Mouse (Mus musculus): ENCODE data around the gene Ttc41. TPM values are rescaled to one million over a fixed set of nuclear protein-coding genes. Genes with fewer than 3 reads are reported as not detected.
A peak's percentile ranks its signal among the peaks of the same experiment; 100 is the strongest.

Gene Ttc41
- total RNA-seq, 2 experiments from 2014 or later, result 1.4 to 1.5 TPM

- peak; percentile 81 for DNase-seq
These were observed 120.4 kb downstream of the Ttc41 start for GRCm38 (mm10) chr10:86825871-86826522.

Small RNA genes within 50 kb of the gene (microRNA-seq; reads per million reads assigned to microRNA genes)
- gene Gm25745 (ENCODE audit: borderline replicate concordance in 2 of 2), result 0.26 to 2.2 reads per million in 2 experiments

Other genes with a start within 250 kb of the Ttc41 start
- gene Syn3, start 206.9 kb upstream of the Ttc41 start, total RNA-seq (2021), result under 1 TPM; 0.23 to 0.43 TPM
- gene Hsp90b1, start 302 bp upstream of the Ttc41 start, total RNA-seq (2021), result 100 to 1,000 TPM; 113 to 140 TPM
- 10 to 100 TPM; 12.4 to 14.0 TPM for gene Gm49358, start 58.2 kb downstream of the Ttc41 start, total RNA-seq (2021)
- 10 to 100 TPM; 30.0 to 38.2 TPM for gene Nt5dc3, start 73.2 kb downstream of the Ttc41 start, total RNA-seq (2021)

Data from gastrocnemius, postnatal 25 days (tissue).